Mouse (Mus musculus) ES-CJ7 (cell line): ENCODE data around the gene Nwd2.

Experiments used
- DNase-seq: peaks from one replicate; pipeline ENCODE4 v3.0.0; 2011; ENCODE audit warnings: low read depth, low spot score

Nwd2 gene

GRCm38 (mm10) chr5:63828380-63829185 is 179.7 kb downstream of the Nwd2 start:
- no peak for DNase-seq

GRCm38 (mm10) chr5:63831054-63831453 is 182.2 kb downstream of the Nwd2 start:
- no peak for DNase-seq

GRCm38 (mm10) chr5:63833955-63834354 is 185.1 kb downstream of the Nwd2 start:
- no peak for DNase-seq

- no peak for DNase-seq
Measured at GRCm38 (mm10) chr5:63834435-63834834, 185.5 kb downstream of the Nwd2 start.

GRCm38 (mm10) chr5:63837115-63837514 is 188.2 kb downstream of the Nwd2 start:
- no peak for DNase-seq

- DNase-seq = no peak
Measured at GRCm38 (mm10) chr5:63837851-63838250, 188.9 kb downstream of the Nwd2 start.

GRCm38 (mm10) chr5:63839801-63840416 is 191.0 kb downstream of the Nwd2 start:
- DNase-seq = no peak

GRCm38 (mm10) chr5:63847080-63847479 is 198.2 kb downstream of the Nwd2 start:
- no peak for DNase-seq

- DNase-seq = no peak
Measured at GRCm38 (mm10) chr5:63847541-63848226, 198.8 kb downstream of the Nwd2 start.

- no peak for DNase-seq
Measured at GRCm38 (mm10) chr5:63858901-63859300, 210.0 kb downstream of the Nwd2 start.
